Mouse (Mus musculus) stomach, postnatal 0 days (tissue): ENCODE results near the gene Clic6.

Source experiments
- CTCF ChIP-seq: IDR thresholded peaks from 2 replicates; pipeline ENCODE4 v1.5.1; 2016; ENCODE audit warnings: antibody characterized with exemption, low read depth, mild to moderate bottlenecking, moderate library complexity
- EP300 ChIP-seq: optimal IDR thresholded peaks from 2 replicates; pipeline ENCODE3; 2016; ENCODE audit warnings: antibody characterized with exemption

- TF ChIP-seq EP300 (no peak), CTCF (no peak)
Observed at GRCm38 (mm10) chr16:92523351-92523750, 37.8 kb downstream of the Clic6 start.
